Mouse (Mus musculus): ENCODE data around the gene Phactr4.

GRCm38 (mm10) chr4:132311209-132311608, 111.1 kb downstream of the Phactr4 start:
- no peak for TF ChIP-seq CTCF (IDR thresholded peaks at IDR 0.05)
- TF ChIP-seq POLR2A (IDR thresholded peaks at IDR 0.05; ENCODE audit: insufficient read depth, low read depth, low read length) = no peak
- TF ChIP-seq EP300 (IDR thresholded peaks at IDR 0.05; ENCODE audit: insufficient read depth, low read depth, low read length) = no peak
